Mouse (Mus musculus) testis, adult 2 months (tissue): ENCODE data around the gene Efcc1.

Experiments
- CTCF ChIP-seq: fragments of 200-500 bp; IDR thresholded peaks from 2 replicates; pipeline ENCODE4 v1.5.1; 2012; ENCODE audit warnings: low read depth, mild to moderate bottlenecking, inconsistent platforms, low read length, moderate library complexity; ENCODE audit not compliant: control insufficient read depth, insufficient read depth, insufficient replicate concordance
- POLR2A ChIP-seq: fragments of 200-500 bp; IDR thresholded peaks from 2 replicates; pipeline ENCODE4 v1.6.1; 2012; ENCODE audit warnings: low read depth, mild to moderate bottlenecking, inconsistent platforms, low read length, moderate library complexity; ENCODE audit not compliant: control insufficient read depth

- TF ChIP-seq POLR2A = no peak
- TF ChIP-seq CTCF = peak; percentile 51; the same call in 1 of the 2 replicates
Measured at GRCm38 (mm10) chr6:87742804-87743203, 12.1 kb downstream of the Efcc1 start.
